Mouse (Mus musculus): ENCODE measurements around the gene Angpt4.

Gene Angpt4

GRCm38 (mm10) chr2:151910919-151911500, at the start of gene Angpt4:
Gene Angpt4, plus strand, starts transcription at chr2:151911210.
- no peak for TF ChIP-seq GATA4 (IDR thresholded peaks at IDR 0.05; ENCODE audit: insufficient replicate concordance, low read length)

DNA sequence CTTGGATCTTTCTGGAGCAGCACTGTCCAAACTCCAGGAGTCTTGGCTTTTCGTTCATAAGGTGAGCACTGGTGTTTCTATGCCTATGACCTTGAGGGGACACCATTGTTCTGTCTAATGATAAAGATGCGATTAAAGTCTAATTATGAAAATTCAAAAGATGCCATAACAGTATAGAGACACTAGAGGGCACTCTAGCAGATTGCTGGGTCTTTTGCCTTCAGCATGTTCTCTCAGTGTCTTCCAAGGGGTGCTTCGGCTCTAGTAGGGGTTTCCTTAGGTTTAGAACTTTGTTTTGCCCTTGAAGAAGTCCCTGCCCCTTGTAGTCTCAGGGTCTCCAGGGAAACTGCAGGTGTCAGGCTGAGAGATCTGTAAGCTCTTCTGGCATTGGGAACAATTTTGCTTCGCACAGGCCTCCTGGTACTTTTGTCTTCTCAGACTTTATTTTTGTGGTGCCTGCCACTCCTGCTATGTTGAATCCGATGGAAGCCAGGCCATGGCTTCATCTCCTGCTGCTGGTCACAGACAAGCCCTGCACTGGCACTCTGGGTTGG, 48.7 kb upstream of the Angpt4 start:
- TF ChIP-seq GATA4 (IDR thresholded peaks at IDR 0.05; ENCODE audit: insufficient replicate concordance, low read length): no peak

DNA sequence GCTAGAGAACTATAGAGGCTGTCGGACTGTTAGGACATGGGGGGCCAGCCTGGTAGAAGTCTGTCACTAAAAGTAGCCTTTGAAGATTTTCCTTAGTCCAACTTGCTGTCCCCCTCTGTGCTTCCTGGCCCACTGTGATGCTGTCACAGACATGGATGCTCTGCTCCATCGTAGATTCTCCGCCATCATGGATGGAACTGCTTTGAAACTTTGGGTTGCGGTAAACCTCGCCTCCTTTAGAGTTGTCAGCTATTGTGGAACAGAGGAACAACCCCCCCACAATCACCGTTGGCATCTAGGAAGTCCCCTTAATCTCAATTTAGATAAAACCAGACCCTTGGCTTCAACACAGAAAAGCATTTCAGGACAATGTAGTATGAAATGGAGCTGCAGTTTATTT, 46.1 kb upstream of the Angpt4 start:
- no peak for TF ChIP-seq GATA4 (IDR thresholded peaks at IDR 0.05; ENCODE audit: insufficient replicate concordance, low read length)

GRCm38 (mm10) chr2:151866487-151866886, 44.5 kb upstream of the Angpt4 start:
- TF ChIP-seq GATA4 (IDR thresholded peaks at IDR 0.05; ENCODE audit: insufficient replicate concordance, low read length): no peak

DNA sequence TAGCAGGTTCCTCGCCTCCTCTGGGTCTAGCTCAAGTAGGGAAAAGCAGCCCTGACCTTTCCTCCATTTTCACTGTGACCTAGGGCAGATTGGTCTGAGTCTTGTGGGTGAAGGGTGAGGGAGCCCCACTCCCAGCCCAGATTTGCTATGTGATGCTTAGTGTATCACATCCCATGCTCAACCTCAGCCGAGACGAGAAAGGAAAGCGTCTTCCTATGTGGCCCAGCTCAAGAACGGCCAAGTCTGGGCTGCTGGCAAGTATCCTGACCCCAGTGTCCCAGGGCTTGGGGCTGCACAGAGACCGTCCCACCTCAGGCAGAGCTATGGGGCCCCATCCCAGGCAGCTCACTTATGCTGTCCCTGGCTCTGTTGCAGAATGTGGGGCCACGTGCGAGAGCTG, 42.8 kb upstream of the Angpt4 start:
- no peak for TF ChIP-seq GATA4 (IDR thresholded peaks at IDR 0.05; ENCODE audit: insufficient replicate concordance, low read length)

DNA sequence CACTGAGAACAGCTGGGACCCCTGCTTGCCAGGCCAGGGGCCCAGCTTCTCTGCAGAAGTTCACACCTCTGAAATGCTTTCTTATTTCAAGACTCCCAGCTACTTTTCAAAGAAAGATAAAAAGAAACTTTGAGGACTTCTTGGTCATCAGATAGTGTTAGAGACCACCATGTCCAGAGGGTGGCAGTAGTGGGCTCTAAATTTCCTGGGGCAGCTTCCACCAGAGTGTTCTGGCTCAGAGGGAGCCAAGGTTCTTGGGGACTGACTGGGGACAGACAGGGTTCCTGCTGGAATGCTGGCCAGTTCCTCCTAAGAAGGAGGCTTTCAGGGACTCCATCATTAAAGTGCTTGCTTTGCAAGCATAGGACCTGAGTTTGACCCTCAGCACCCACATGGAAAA, 36.5 kb upstream of the Angpt4 start:
- TF ChIP-seq GATA4 (IDR thresholded peaks at IDR 0.05; ENCODE audit: insufficient replicate concordance, low read length): no peak

DNA sequence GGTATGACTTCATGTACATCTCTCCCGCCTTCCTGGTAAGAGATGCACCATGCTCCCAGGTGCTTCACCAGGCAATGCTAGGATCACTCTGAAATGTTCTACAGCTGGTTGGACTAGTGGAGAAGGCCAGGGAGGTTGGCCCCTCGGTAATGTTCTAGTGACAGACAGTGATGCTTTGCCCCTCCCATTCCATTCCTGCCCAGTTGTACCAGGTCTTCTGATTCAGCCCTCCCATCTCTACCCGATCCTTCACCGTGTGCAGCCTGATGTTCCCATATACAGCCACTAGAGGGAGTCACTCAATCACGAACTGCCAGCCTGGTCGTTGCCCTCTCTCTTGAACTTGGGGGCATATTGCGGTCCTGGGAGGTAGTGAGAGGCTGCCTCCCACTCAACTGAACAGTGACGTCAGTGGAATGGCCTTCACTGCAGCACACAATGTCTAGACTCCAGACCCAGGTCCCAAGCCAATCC, 35.0 kb upstream of the Angpt4 start:
- TF ChIP-seq GATA4 (IDR thresholded peaks at IDR 0.05; ENCODE audit: insufficient replicate concordance, low read length): no peak

- TF ChIP-seq GATA4 (IDR thresholded peaks at IDR 0.05; ENCODE audit: insufficient replicate concordance, low read length): no peak
These were observed 32.4 kb upstream of the Angpt4 start for GRCm38 (mm10) chr2:151878645-151879044.

GRCm38 (mm10) chr2:151879760-151880159, 31.2 kb upstream of the Angpt4 start:
- TF ChIP-seq GATA4 (IDR thresholded peaks at IDR 0.05; ENCODE audit: insufficient replicate concordance, low read length): no peak

DNA sequence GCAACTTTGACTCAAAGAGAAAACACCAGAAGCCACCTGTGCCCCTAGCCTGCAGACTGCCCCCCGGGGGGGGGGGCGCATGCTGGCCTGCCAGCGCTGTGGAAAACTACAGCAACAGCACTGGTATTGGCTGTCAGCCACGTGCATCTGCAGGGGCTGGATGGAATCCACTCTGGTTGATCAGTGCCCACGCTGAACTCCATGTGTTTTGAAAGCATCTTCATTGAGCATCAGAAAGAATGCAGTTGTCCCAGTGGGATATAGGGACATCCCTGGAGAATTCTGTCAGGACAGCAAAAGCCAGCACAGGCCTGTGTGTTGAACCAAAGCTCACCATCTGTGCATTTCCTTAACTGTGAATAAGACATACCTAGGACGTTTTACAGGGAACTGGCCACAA, 20.0 kb upstream of the Angpt4 start:
- TF ChIP-seq GATA4 (IDR thresholded peaks at IDR 0.05; ENCODE audit: insufficient replicate concordance, low read length): no peak

DNA sequence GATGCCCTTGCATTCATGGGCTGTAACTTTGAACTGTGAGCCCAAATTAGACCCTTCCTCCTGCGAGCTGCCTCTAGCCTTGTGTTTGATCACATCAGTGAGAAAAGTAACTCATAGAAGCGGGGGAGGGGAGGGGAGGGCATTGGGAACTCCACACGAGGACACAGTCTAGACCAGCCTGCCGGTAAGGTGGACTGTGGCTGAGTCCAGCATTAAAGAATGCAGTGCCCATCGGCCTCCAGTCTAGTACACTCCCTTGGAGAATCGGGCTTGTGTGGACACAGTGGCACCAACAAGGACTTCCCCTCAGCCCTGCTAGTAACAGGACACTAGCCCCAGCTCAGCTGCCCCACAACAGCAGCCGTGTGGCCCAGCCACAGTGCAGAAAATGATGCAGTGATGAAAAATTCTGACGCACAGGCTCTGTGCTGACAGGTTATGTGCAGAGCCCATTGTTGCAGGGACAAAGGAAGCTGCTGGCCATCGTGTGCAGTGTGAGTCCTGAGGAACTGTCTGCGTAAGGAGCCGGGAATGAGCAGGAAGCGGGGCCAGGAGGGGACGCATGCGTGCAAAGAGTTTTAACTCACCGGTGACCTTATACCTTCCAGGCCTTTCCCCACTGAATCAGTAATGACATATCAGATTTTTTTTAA, 17.8 kb upstream of the Angpt4 start:
- no peak for TF ChIP-seq GATA4 (IDR thresholded peaks at IDR 0.05; ENCODE audit: insufficient replicate concordance, low read length)

- TF ChIP-seq GATA4 (IDR thresholded peaks at IDR 0.05; ENCODE audit: insufficient replicate concordance, low read length): no peak
These were observed 16.6 kb upstream of the Angpt4 start for GRCm38 (mm10) chr2:151894209-151894980.

GRCm38 (mm10) chr2:151895911-151896310, 15.1 kb upstream of the Angpt4 start:
- no peak for TF ChIP-seq GATA4 (IDR thresholded peaks at IDR 0.05; ENCODE audit: insufficient replicate concordance, low read length)

DNA sequence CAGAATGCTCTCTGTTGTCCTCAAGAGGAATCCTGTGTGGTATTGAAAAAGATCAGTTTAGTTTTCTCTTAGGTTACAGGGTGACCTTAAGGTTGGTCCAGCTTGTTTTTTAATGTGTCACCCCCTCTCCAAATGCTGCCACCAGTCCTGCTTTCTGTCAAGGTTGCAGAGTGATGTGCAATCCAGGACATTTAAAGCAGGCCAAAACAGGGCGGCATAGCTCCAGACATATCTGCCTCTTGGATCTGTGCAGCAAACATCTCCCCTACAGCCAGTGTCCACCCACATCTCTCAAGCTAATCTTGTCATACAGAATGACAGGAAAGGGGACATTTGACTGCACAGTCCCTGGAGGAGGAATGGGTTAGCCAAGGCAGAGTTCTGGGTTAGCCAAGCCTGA, 12.9 kb upstream of the Angpt4 start:
- TF ChIP-seq GATA4 (IDR thresholded peaks at IDR 0.05; ENCODE audit: insufficient replicate concordance, low read length): no peak

DNA sequence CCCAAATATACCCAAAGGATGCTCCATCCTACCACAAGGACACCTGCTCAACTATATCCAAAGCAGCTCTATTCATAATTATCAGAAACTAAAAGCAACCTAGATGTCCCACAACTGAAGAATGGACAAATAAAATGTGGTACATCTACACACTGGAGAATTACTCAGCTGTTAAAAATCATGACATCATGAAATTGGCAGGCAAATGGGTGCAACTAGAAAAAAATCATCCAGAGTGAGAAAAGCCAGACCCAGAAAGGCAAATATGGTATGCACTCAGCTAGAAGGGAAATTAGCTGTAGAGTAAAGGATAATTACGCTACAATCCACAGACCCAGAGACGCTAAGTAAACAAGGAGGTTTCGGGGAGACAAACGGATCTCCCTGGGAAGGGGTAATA, 10.2 kb upstream of the Angpt4 start:
- no peak for TF ChIP-seq GATA4 (IDR thresholded peaks at IDR 0.05; ENCODE audit: insufficient replicate concordance, low read length)

DNA sequence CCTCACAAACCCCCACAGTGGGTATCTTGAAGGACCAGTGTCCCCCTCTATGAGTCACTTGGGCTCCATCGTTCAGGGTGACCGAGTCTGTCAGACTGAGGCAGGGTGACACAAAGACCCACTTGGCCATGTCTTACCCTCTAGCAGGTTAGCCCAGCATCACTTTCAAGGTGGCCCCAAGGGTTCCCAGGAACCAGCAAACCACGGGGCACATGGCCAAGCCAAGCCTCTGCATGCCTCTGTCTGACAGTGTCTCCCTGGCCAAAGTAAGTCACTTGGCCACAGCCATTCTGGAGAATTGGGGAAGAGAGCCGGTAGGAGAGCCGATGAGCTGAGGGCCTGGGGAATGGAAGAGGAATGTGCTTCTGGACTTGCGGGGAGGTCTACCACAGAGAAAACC, 7.7 kb upstream of the Angpt4 start:
- TF ChIP-seq GATA4 (IDR thresholded peaks at IDR 0.05; ENCODE audit: insufficient replicate concordance, low read length): no peak

All from liver, adult (tissue).